Comparison of ENCODE assay signal across 9 mouse cellular contexts in genomic region chr13:48027775-48028489, GRCm38 (mm10).
A peak's percentile ranks its signal among the peaks of the same experiment; 100 is the strongest.
DNase-seq lines count a peak whose midpoint lies in the region; ATAC-seq and TF ChIP-seq lines count a peak whose summit lies in the region.
"Had no signal": no experiment of that assay in that cellular context is flagged by ENCODE, and none has a peak within 500 bp of the region (broad histone marks: within the 10 kb centered on the region; RNA-seq: fewer than 3 reads in every experiment).

No protein-coding gene starts in this region.

- H3K4me3 ChIP-seq in kidney, embryonic 15.5 days (replicated peaks) = no peak overlapping the region
- H3K4me3 ChIP-seq in cerebellum, adult 2 months (replicated peaks; ENCODE audit: insufficient read depth, low read depth, low read length) = peak overlapping the region; percentile 5
- no peak overlapping the region for H3K4me3 ChIP-seq in layer of hippocampus, adult 2 months
- no peak overlapping the region for H3K4me3 ChIP-seq in midbrain, embryonic 13.5 days (replicated peaks)

- no peak for ATAC-seq in kidney, embryonic 15.5 days (replicated peaks; ENCODE audit: low FRiP score)
- peak; percentile 43; the same call in 1 of the 2 replicates for ATAC-seq in midbrain, embryonic 13.5 days
- no peak for ATAC-seq in erythroid progenitor cell, adult 5-6 weeks (replicated peaks; ENCODE audit: low FRiP score, poor library complexity, severe bottlenecking)

- H3K27me3 ChIP-seq in kidney, embryonic 15.5 days = no peaks in the 10 kb centered on the region
- H3K27me3 ChIP-seq in cerebellum, adult 2 months (ENCODE audit: control insufficient read depth, insufficient read depth, low read length) = no peaks in the 10 kb centered on the region
- no peaks in the 10 kb centered on the region for H3K27me3 ChIP-seq in midbrain, embryonic 13.5 days

- H3K27ac ChIP-seq in kidney, embryonic 15.5 days = no peak overlapping the region
- H3K27ac ChIP-seq in cerebellum, adult 2 months (ENCODE audit: insufficient read depth, low read length) = no peak overlapping the region
- H3K27ac ChIP-seq in layer of hippocampus, adult 2 months = no peak overlapping the region
- peak overlapping the region; percentile 35 for H3K27ac ChIP-seq in midbrain, embryonic 13.5 days

- H3K4me2 ChIP-seq in kidney, embryonic 15.5 days = no peak overlapping the region
- H3K4me2 ChIP-seq in midbrain, embryonic 13.5 days (replicated peaks) = no peak overlapping the region

- H3K36me3 ChIP-seq in kidney, embryonic 15.5 days = no peaks in the 10 kb centered on the region
- no peaks in the 10 kb centered on the region for H3K36me3 ChIP-seq in midbrain, embryonic 13.5 days
- H3K36me3 ChIP-seq: G1E had no signal

- H3K4me1 ChIP-seq in kidney, embryonic 15.5 days = no peaks in the 10 kb centered on the region
- peaks cover 4% of the 10 kb centered on the region; the same call in 1 of the 2 replicates for H3K4me1 ChIP-seq in cerebellum, adult 2 months (ENCODE audit: control insufficient read depth, insufficient read depth, low read length)
- H3K4me1 ChIP-seq in midbrain, embryonic 13.5 days (replicated peaks) = peaks cover 8% of the 10 kb centered on the region; the same call in 1 of the 2 replicates

- no peak for TF ChIP-seq CTCF in cerebellum, adult 2 months (IDR thresholded peaks at IDR 0.05; ENCODE audit: borderline replicate concordance, insufficient read depth, low read depth, low read length)
- no peak for TF ChIP-seq CTCF in layer of hippocampus, adult 2 months (conservative IDR thresholded peaks at IDR 0.05)

- TF ChIP-seq POLR2A in cerebellum, adult 2 months (IDR thresholded peaks at IDR 0.05; ENCODE audit: borderline replicate concordance, insufficient read depth, low read length) = no peak

- DNase-seq in kidney, adult 18-20 months = peak; percentile 19
- peak; percentile 84 to 91 for DNase-seq in cerebellum, adult 2 months
- peak; percentile 42 for DNase-seq in gastrocnemius, postnatal 10 days
- peak; percentile 46 to 52 for DNase-seq in layer of hippocampus, adult 2 months (ENCODE audit: low spot score in 2 of 2)
- no peak for DNase-seq in T-cell, adult 2 months (ENCODE audit: low spot score)

- H3K9ac ChIP-seq in kidney, embryonic 15.5 days = no peak overlapping the region
- H3K9ac ChIP-seq in midbrain, embryonic 13.5 days (replicated peaks) = no peak overlapping the region

- whole genome bisulfite sequencing in kidney, embryonic 15.5 days = 57% methylated on average over 7 of the region's 7 CpGs
- WGBS in cerebellum, adult 2 months = 15% methylated on average over 7 of the region's 7 CpGs
- 53% methylated on average over 7 of the region's 7 CpGs for WGBS in midbrain, embryonic 13.5 days

- no peaks in the 10 kb centered on the region for H3K9me3 ChIP-seq in kidney, embryonic 15.5 days (replicated peaks)
- H3K9me3 ChIP-seq in midbrain, embryonic 13.5 days = no peaks in the 10 kb centered on the region
